Mouse (Mus musculus): ENCODE data around the gene Foxn2. TPM values are rescaled to one million over a fixed set of nuclear protein-coding genes. Genes with fewer than 3 reads are reported as not detected.
"Not testable (repeated sequence)": the region's sequence is repeated elsewhere in the genome, so short reads cannot be mapped to it uniquely, and the experiment has no call there.

Gene Foxn2
- polyA plus RNA-seq, 1 experiment from 2014 or later: 12.9 TPM

DNA sequence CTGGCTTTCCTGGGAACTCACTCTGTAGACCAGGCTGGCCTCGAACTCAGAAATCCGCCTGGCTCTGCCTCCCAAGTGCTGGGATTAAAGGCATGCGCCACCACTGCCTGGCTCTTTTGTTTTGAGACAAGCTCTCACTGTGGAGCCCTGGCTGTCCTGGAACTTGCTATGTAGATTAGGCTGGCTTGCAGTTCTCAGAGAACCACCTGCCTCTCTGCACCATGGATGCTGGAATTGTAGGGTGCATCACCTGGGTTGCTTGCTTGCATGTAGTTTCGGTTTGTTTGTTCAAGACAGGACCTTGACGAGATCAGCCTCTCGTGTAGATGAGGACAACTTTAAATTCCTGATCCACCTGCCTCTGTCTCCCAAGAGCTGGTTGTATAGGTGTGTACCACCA is 2.7 kb downstream of the Foxn2 start:
- no peaks in the 10 kb centered on the region for H3K4me1 ChIP-seq
- H3K27me3 ChIP-seq: peaks cover 8% of the 10 kb centered on the region
- WGBS: 91% methylated on average over 6 of the region's 6 CpGs
- H3K9me3 ChIP-seq: no peaks in the 10 kb centered on the region
- no peaks in the 10 kb centered on the region for H3K36me3 ChIP-seq
- H3K4me3 ChIP-seq: no peak overlapping the region
- no peak overlapping the region for H3K9ac ChIP-seq (replicated peaks)
- no peak overlapping the region for H3K27ac ChIP-seq (replicated peaks)
- ATAC-seq (ENCODE audit: low FRiP score, low read depth): no peak
- H3K4me2 ChIP-seq (replicated peaks): no peak overlapping the region

- 96% methylated on average over 3 of the region's 3 CpGs for WGBS
Observed at GRCm38 (mm10) chr17:88458079-88458478, 17.6 kb downstream of the Foxn2 start.

GRCm38 (mm10) chr17:88459516-88459915 is 19.0 kb downstream of the Foxn2 start:
- WGBS: 70% methylated on average over 2 of the region's 2 CpGs

More at GRCm38 (mm10) chr17:88458079-88458478, 17.6 kb downstream of the Foxn2 start:
- H3K27me3 ChIP-seq: no peaks in the 10 kb centered on the region
- H3K27ac ChIP-seq (replicated peaks): no peak overlapping the region
- H3K4me3 ChIP-seq: no peak overlapping the region
- no peak for ATAC-seq (ENCODE audit: low FRiP score, low read depth)
- no peak overlapping the region for H3K4me2 ChIP-seq (replicated peaks)
- H3K9ac ChIP-seq (replicated peaks): no peak overlapping the region
- no peaks in the 10 kb centered on the region for H3K4me1 ChIP-seq
- no peaks in the 10 kb centered on the region for H3K9me3 ChIP-seq
- 0 out of 2 replicates have a peak, but pooled peaks cover 2% of the 10 kb centered on the region for H3K36me3 ChIP-seq

DNA sequence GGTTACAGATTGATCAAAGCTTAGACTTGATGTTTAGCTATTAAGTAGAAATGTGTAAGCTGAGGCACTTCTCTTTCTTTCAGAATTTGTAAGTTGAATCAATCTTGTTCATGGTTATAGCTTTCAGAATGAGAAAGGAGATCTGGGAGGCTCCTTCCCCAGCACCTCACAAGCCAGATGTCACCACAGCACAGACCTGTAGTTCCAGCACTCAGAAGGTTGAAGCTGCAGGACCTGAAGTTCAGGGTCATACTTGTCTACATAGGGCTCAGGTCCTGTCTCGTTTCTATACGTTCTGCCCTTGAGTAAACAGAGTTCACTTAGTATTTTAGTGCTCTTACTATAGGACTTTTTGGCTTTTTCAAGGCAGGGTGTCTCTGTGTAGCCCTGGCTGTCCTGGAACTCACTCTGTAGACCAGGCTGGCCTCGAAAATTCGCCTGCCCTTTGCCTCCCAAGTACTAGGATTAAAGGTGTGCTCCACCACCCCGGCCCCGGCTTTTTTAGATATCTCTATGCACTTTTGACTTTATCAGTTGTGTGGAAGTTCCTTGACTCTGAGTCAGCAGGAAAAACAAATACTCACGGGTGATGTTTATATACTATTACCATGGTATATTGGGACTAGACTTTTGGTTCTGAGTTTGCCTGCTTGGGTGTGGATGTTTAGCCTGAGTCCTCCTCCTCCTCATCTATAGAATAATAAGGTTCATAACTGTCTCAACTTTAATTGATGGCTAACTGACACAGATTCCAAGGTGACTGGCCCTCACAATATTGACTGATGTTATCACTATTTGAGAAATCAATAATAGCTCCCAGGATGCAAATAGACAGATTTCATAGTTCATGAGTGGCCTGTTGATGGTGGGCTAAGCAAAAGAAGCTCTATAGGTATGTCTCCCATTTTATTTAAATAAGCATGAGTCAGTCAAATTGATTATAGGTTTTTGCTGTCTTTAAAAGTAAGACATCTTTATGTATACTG is 19.7 kb downstream of the Foxn2 start:
- Histone ChIP-seq H3K27ac (replicated peaks) (no peak overlapping the region), H3K27me3 (no peaks in the 10 kb centered on the region), H3K4me3 (no peak overlapping the region), H3K4me1 (no peaks in the 10 kb centered on the region), H3K4me2 (replicated peaks) (no peak overlapping the region), H3K9me3 (no peaks in the 10 kb centered on the region), H3K36me3 (0 out of 2 replicates have a peak, but pooled peaks cover 2% of the 10 kb centered on the region), H3K9ac (replicated peaks) (no peak overlapping the region)
- ATAC-seq (ENCODE audit: low FRiP score, low read depth): no peak
- 93% methylated on average over 7 of the region's 7 CpGs for WGBS

More at GRCm38 (mm10) chr17:88459516-88459915, 19.0 kb downstream of the Foxn2 start:
- Histone ChIP-seq H3K4me1 (no peaks in the 10 kb centered on the region), H3K9me3 (no peaks in the 10 kb centered on the region), H3K27ac (replicated peaks) (no peak overlapping the region), H3K9ac (replicated peaks) (no peak overlapping the region), H3K4me3 (no peak overlapping the region), H3K27me3 (no peaks in the 10 kb centered on the region), H3K4me2 (replicated peaks) (no peak overlapping the region), H3K36me3 (0 out of 2 replicates have a peak, but pooled peaks cover 2% of the 10 kb centered on the region)
- ATAC-seq (ENCODE audit: low FRiP score, low read depth): no peak

DNA sequence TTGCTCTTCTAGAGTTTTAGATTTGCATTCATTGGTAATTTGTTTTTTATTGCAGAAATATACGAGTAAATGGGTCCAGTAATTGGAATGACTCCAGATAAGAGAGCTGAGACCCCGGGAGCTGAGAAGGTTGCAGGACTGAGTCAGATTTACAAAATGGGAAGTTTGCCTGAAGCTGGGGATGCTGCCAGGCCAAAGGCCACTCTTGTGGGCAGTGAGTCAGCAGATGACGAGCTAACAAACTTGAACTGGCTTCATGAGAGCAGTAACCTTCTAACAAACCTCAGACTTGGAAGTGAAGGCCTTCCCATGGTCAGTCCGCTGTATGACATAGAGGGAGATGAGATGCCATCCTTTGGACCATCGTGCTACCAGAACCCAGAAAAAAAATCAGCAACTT is 22.1 kb downstream of the Foxn2 start:
- H3K4me2 ChIP-seq (replicated peaks): no peak overlapping the region
- H3K27me3 ChIP-seq: no peaks in the 10 kb centered on the region
- ATAC-seq (ENCODE audit: low FRiP score, low read depth): no peak
- no peaks in the 10 kb centered on the region for H3K4me1 ChIP-seq
- 0 out of 2 replicates have a peak, but pooled peaks cover 2% of the 10 kb centered on the region for H3K36me3 ChIP-seq
- no peak overlapping the region for H3K4me3 ChIP-seq
- WGBS: 91% methylated on average over 5 of the region's 5 CpGs
- H3K9ac ChIP-seq (replicated peaks): no peak overlapping the region
- H3K27ac ChIP-seq (replicated peaks): no peak overlapping the region
- H3K9me3 ChIP-seq: no peaks in the 10 kb centered on the region

DNA sequence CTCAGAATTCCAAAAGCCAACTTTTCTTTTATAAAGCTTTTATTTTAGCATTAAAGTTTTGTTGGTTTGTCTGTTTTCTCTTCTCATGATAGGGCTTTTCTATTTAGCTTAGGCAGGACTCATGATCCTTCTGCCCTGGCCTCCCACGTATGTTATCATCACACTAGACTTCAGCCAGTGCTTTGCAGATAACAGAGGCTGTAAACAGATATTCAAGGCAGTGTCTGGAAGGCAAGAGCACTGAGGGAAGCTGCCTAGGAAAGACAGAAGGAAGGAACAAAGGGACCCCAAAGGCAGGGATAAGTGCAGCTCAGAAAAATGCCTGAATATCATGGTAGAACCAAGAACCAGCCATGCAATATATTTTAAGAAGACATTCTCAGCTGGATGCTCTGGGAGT is 26.1 kb downstream of the Foxn2 start:
- ATAC-seq (ENCODE audit: low FRiP score, low read depth): no peak
- Histone ChIP-seq H3K9ac (replicated peaks) (no peak overlapping the region), H3K4me3 (no peak overlapping the region), H3K36me3 (peaks cover 13% of the 10 kb centered on the region; the same call in 1 of the 2 replicates), H3K27ac (replicated peaks) (no peak overlapping the region), H3K4me2 (replicated peaks) (no peak overlapping the region), H3K27me3 (no peaks in the 10 kb centered on the region), H3K4me1 (no peaks in the 10 kb centered on the region), H3K9me3 (no peaks in the 10 kb centered on the region)
- WGBS: 93% methylated on average over 1 of the region's 1 CpGs

DNA sequence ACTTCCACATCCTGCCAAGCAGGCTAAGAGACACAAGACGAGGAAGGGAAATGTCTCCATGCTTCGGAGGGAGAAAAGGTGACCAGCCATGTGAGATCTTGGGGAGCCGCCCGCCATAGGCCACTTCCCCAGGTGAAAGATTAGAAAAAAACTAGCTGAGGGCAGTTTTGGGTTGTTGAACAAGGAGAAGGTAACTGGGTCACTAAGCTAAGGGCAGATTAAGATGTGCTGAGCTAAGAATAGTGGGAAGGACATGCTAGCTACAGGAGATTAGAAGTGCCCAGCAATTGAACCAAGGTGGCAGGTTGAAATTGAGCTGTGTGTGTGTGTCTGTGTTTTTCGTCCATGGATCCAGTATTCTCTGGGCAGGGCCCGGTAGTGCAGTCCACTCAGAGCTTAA is 27.2 kb downstream of the Foxn2 start:
- Histone ChIP-seq H3K4me2 (replicated peaks) (no peak overlapping the region), H3K9ac (replicated peaks) (no peak overlapping the region), H3K27me3 (no peaks in the 10 kb centered on the region), H3K36me3 (peaks cover 17% of the 10 kb centered on the region; the same call in 1 of the 2 replicates), H3K27ac (replicated peaks) (no peak overlapping the region), H3K4me3 (no peak overlapping the region), H3K9me3 (no peaks in the 10 kb centered on the region), H3K4me1 (no peaks in the 10 kb centered on the region)
- no peak for ATAC-seq (ENCODE audit: low FRiP score, low read depth)
- 96% methylated on average over 6 of the region's 6 CpGs for WGBS

GRCm38 (mm10) chr17:88468655-88469398 is 28.3 kb downstream of the Foxn2 start:
- not testable (repeated sequence) for H3K27me3 ChIP-seq; H3K9me3 ChIP-seq; H3K27ac ChIP-seq (replicated peaks); H3K4me1 ChIP-seq; H3K4me3 ChIP-seq; H3K4me2 ChIP-seq (replicated peaks); ATAC-seq (ENCODE audit: low FRiP score, low read depth); H3K9ac ChIP-seq (replicated peaks)
- 97% methylated on average over 5 of the region's 5 CpGs for WGBS
- H3K36me3 ChIP-seq: peaks cover 15% of the 10 kb centered on the region; the same call in 1 of the 2 replicates

DNA sequence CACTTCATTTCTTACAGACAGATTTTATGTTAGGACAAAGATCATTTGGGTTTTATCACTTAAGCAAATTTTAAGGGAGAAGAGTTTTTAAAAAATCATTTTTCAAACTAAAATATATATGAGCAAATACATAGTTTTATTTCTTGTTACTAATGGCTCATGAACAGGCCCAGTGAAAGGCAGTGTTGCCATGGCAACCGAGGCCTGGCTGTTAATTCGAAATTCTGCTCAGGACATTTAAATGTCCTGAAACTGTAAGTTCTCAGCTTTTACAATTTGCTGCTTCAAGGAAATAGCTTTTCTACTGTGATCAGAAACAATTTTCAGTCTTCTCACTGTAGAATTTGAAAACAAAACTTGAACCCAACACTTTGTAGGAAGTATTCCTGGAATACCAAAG is 33.3 kb downstream of the Foxn2 start:
- H3K27me3 ChIP-seq: no peaks in the 10 kb centered on the region
- H3K4me2 ChIP-seq (replicated peaks): no peak overlapping the region
- H3K4me1 ChIP-seq: no peaks in the 10 kb centered on the region
- ATAC-seq (ENCODE audit: low FRiP score, low read depth): no peak
- 61% methylated on average over 2 of the region's 2 CpGs for WGBS
- H3K4me3 ChIP-seq: no peak overlapping the region
- peaks cover 15% of the 10 kb centered on the region; the same call in 1 of the 2 replicates for H3K36me3 ChIP-seq
- no peaks in the 10 kb centered on the region for H3K9me3 ChIP-seq
- H3K9ac ChIP-seq (replicated peaks): no peak overlapping the region
- H3K27ac ChIP-seq (replicated peaks): no peak overlapping the region

DNA sequence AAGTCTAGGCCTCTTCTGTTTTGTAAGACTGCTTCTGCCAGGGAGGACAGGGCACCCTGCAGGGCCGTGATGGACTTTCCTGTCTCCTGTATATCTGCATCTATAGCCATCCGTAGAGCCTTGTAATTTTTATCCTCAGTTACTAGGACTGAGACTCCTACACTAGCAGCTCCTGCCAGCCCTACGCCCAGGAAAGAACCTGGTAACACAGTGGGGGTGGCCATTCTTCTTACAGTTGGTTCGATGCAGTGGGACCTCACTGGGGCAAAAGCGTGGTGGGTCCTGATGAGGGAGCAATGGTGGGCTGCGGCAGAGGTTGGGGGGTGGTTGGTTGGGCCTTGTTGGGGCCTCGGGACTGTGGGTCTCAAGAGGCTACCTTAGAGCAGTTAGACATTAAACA is 36.7 kb downstream of the Foxn2 start:
- Histone ChIP-seq H3K36me3 (0 out of 2 replicates have a peak, but pooled peaks cover 4% of the 10 kb centered on the region), H3K27me3 (no peaks in the 10 kb centered on the region), H3K27ac (replicated peaks) (no peak overlapping the region), H3K9me3 (no peaks in the 10 kb centered on the region), H3K4me3 (no peak overlapping the region), H3K4me2 (replicated peaks) (no peak overlapping the region), H3K4me1 (no peaks in the 10 kb centered on the region), H3K9ac (replicated peaks) (no peak overlapping the region)
- WGBS: 95% methylated on average over 7 of the region's 7 CpGs
- no peak for ATAC-seq (ENCODE audit: low FRiP score, low read depth)

DNA sequence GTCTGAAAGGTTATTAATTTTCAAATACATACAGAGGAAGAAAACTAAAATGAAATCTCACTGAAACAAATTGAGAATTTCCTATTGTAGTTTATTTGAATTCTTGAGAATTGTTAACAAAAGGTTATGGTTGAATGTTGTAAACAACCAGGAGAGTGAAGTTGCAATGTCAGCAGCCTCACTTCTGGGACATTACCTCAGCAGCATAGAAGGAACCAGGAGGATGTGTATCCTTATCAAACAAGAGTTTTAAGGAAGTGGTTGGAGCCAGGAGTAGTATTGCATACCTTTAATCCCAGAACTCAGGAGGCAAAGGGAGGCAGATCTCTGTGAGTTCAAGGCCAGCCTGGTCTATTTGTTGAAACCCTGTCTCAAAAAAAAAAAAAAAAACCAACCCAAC is 37.2 kb downstream of the Foxn2 start:
- H3K27ac ChIP-seq (replicated peaks): no peak overlapping the region
- H3K4me2 ChIP-seq (replicated peaks): no peak overlapping the region
- no peak overlapping the region for H3K4me3 ChIP-seq
- 0 out of 2 replicates have a peak, but pooled peaks cover 4% of the 10 kb centered on the region for H3K36me3 ChIP-seq
- no peak for ATAC-seq (ENCODE audit: low FRiP score, low read depth)
- H3K27me3 ChIP-seq: no peaks in the 10 kb centered on the region
- H3K4me1 ChIP-seq: no peaks in the 10 kb centered on the region
- H3K9me3 ChIP-seq: no peaks in the 10 kb centered on the region
- H3K9ac ChIP-seq (replicated peaks): no peak overlapping the region

GRCm38 (mm10) chr17:88479040-88479439 is 38.5 kb downstream of the Foxn2 start:
- Histone ChIP-seq H3K4me2 (replicated peaks) (no peak overlapping the region), H3K4me3 (no peak overlapping the region), H3K9me3 (no peaks in the 10 kb centered on the region), H3K9ac (replicated peaks) (no peak overlapping the region), H3K27me3 (no peaks in the 10 kb centered on the region), H3K27ac (replicated peaks) (no peak overlapping the region), H3K4me1 (no peaks in the 10 kb centered on the region), H3K36me3 (0 out of 2 replicates have a peak, but pooled peaks cover 4% of the 10 kb centered on the region)
- 84% methylated on average over 13 of the region's 13 CpGs for WGBS
- ATAC-seq (ENCODE audit: low FRiP score, low read depth): no peak
